Mouse (Mus musculus): ENCODE measurements around the gene Sik2.
A peak's percentile ranks its signal among the peaks of the same experiment; 100 is the strongest.

Gene Sik2

DNA sequence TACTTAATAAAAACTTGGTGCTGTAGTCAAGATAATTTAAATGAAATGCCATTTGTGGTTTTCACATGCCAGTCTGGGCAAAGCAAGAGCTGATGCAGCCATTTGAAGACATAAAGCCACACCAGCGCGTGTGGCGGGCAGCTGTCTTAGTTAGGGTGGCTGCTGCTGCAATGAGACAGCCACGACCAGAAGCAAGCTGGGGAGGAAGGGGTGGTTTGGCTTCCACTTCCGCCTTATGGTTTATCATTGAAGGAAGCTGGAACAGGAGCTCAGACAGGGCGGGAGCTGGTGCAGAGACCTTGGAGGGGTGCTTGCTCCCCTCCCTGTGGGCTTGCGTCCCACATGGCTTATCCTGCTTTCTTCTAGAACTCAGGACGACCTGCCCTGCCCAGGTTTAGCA is 143.1 kb downstream of the Sik2 start:
- no peak for DNase-seq (ENCODE audit: low spot score)

- DNase-seq (ENCODE audit: low spot score), result no peak
Measured at GRCm38 (mm10) chr9:50864877-50865276, 144.0 kb downstream of the Sik2 start.

GRCm38 (mm10) chr9:50863824-50864223 is 145.0 kb downstream of the Sik2 start:
- no peak for DNase-seq (ENCODE audit: low spot score)

DNA sequence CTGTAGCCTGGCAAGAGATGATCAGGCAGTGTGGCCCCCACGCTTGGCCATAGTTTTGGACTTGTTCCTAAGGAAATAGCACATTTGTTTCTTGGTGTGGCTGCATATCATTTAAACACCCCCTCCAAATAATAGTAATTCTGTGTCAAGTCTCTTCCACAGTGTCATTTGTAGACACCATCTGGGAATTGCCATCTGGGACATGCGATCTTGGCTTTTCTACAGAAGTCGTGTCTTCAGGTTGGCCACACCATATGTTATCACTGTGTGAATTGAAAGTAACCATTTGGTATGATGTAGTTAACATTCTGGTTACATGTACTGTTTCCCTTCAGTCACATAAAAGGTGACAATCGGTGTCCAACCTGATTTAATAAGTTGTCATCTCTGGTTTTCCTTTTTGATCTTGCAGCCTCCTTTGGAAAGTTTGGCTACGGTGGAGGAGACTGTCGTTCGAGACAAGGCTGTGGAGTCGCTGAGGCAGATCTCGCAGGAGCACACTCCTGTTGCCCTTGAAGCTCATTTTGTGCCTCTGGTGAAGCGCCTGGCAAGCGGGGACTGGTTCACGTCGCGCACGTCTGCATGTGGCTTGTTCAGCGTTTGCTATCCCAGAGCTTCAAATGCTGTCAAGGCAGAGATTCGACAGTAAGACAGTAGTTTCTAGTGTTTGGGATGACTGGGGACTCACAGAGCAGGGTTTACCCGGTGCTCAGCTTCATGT is 147.6 kb downstream of the Sik2 start:
- no peak for DNase-seq (ENCODE audit: low spot score)

DNA sequence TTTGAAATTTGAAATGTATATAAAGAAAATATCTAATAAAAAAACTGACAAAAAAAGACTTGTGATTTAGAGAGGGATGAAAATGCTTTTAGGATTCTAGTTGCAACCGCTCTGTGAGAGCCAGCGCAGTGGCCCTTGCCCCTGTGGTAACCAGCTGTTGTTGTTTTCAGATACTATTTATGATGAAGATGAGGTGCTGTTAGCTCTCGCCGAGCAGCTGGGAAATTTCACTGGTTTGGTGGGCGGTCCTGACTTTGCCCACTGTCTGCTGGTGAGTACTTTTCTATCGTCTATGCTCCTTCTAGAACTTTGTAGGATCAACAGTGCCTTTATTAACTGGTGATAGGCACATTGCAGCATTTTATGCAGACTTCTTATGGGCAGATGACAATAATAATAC is 150.2 kb downstream of the Sik2 start:
- no peak for DNase-seq (ENCODE audit: low spot score)

GRCm38 (mm10) chr9:50857082-50857641 is 151.7 kb downstream of the Sik2 start:
- DNase-seq (ENCODE audit: low spot score), result no peak

DNA sequence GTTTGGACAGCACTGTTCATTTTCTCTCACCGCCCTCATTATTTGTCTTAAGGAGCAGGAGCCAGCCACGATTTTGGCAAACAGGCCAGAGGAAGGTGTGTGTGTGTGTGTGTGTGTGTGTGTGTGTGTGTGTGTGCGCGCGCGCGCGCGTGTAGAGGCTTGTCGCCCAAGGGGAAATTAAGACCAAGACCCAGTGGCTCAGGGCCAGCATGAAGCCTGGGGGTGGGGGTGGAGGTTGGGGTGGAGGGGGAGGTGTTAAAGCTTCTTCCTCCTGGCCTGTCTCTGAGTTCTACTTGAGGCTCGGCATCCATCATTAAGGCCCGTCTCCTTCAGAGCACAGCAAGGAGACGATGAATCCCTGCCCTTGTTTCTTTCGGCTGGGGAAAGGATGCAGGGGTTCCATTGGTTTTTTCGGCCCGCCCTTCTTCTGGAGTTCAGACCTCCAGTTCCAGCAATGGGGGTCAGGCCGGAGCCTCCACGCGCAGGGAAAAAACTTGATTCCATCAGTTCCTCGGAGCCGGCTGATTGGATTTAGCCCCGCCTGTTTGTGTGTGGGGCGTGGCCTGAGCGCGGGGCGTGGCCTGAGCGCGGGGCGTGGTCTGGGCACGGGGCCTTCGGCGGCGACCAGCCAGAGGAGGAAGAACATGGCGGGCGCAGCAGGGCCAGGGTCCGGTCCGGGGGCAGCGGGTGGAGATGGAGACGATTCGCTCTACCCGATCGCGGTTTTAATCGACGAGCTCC is 152.4 kb downstream of the Sik2 start:
- peak; percentile 79 for DNase-seq (ENCODE audit: low spot score)

DNA sequence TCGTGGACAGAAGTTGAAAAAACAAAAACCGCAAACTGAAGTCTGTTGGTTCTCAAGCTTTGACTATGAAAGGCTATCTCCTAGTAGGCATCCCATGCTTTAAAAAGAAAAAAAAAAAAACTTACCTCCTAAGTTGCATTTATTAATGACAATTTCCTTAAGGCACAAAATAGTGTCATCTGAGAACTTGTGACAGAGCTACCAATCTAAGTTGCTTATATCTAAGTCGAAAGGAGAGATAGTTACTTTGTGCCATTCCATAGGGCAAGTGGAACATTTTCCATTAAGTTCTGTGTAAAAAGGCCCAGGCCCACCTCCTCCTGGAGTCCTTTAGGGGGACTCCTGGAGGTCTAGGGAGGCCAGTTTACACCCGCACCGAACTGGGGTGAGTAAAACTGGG is 153.1 kb downstream of the Sik2 start:
- DNase-seq (ENCODE audit: low spot score), result no peak

DNA sequence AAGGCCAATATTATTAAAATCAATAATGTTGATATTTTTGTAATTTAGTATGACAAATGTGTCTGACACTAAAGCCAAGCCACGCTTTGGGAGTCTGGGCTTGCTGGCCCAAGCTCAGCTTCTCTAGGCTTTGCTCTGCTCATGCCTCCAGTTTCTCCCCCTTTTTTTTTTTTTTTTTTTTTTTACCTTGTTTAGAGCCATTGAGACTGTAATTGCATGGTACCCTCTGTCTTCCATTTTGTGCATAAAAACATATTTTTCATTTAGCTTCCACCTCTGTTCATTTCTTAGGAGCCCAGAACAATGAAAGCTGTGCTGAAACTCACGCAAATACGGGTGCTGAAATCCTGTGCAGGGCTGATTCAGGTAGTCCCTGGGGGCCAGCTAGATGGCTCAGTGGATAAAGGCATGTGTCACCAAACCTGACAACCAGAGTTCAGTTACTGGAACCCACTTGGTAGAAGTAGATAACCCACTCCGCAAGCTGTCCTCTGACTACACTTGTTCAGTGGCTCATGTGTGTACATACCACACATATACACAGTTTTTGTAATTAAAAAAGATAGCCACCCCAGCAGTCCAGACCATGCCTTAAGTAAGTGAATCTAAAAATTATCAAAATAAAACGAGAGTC is 153.6 kb downstream of the Sik2 start:
- DNase-seq (ENCODE audit: low spot score), result no peak

- no peak for DNase-seq (ENCODE audit: low spot score)
Measured at GRCm38 (mm10) chr9:50854376-50854775, 154.5 kb downstream of the Sik2 start.

- DNase-seq (ENCODE audit: low spot score), result no peak
Measured at GRCm38 (mm10) chr9:50852634-50853349, 156.1 kb downstream of the Sik2 start.

DNA sequence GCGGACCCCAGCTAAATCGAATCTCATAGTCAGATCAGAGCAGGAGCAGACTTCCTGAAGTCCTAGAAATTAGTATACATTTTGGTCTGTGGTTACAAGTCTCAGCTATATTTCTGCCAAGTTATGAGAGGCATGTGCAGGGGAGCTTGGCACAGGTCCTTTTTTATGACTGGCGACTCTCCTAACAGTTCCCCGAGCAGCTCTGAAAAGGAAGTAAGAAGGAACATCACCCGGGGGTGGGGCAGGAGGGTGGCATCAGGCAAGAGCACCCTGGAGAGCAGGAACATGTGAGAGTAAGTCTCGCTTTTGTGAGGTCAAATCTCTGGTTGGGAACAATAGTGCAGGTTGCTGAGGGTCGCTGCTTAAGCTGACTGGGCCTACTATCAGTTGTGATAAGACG is 158.2 kb downstream of the Sik2 start:
- DNase-seq (ENCODE audit: low spot score), result no peak

- DNase-seq (ENCODE audit: low spot score), result no peak
Measured at GRCm38 (mm10) chr9:50850271-50850670, 158.6 kb downstream of the Sik2 start.

- no peak for DNase-seq (ENCODE audit: low spot score)
Measured at GRCm38 (mm10) chr9:50849755-50850154, 159.1 kb downstream of the Sik2 start.

DNA sequence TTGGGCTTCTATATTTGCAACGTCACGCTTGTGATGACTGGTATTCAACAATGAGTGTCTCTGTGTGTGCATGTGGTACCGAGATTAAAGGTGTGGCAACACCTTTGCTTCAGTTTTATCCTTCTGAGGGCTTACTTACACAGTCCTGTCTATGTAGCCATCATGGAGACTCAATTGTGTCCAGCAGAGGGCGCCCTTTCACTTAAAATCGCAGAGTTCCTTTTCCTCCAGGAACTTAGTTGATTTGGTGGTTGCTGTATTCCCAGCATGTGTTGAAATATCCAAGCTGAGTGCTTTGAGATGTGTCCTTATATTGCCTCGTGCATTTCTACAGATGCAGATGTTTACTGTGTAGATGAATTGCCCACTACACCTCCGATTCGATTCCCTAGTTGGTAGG is 159.6 kb downstream of the Sik2 start:
- peak; percentile 83 for DNase-seq (ENCODE audit: low spot score)

GRCm38 (mm10) chr9:50848821-50849220 is 160.1 kb downstream of the Sik2 start:
- DNase-seq (ENCODE audit: low spot score), result no peak

- DNase-seq (ENCODE audit: low spot score), result no peak
Measured at GRCm38 (mm10) chr9:50847606-50848368, 161.1 kb downstream of the Sik2 start.

- no peak for DNase-seq (ENCODE audit: low spot score)
Measured at GRCm38 (mm10) chr9:50847133-50847532, 161.7 kb downstream of the Sik2 start.

DNA sequence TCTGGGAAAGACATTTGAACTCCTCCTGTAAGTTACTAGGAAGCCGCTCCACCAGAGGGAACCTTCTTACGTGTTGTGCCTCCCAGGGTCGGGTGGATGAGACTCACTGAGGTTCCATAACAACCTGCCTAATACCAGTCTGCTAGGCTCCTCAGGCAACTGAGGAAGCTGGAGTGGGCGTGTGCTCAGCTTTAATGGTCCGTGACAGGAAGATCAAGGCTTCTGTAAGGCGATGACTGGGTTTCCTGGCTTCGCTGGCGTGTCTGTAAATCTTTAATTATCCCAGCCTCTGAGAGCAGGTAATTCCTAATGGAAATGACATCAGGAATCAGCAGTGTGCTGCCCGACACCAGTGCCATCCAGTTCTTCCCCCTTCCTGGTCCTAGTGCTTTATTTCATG is 163.3 kb downstream of the Sik2 start:
- DNase-seq (ENCODE audit: low spot score), result no peak

DNA sequence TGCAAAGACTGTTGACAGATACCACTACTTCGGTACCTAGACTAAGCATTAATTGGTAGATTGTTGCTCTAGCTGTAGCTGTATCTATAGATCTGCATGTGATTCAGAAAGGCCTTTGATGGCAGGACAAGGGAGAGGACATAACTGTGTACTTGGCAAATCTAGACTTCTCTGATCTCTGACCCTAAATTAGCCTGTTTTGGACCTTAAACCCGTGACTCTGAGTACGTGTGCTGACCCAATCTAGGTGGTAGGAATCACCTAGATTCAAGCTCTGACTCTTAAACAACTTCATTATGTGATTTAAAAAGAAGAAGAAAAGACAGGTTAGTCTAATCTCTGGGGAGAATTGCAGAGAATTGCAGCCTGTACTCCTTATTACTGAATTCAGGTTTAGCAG is 163.8 kb downstream of the Sik2 start, which contains the start of gene Ppp2r1b:
Gene Ppp2r1b (plus strand): TSS at position 221 of the 400 bp plus-strand sequence.
- no peak for DNase-seq (ENCODE audit: low spot score)
